Mouse (Mus musculus): ENCODE results near the gene Zdhhc4. TPM values are rescaled to one million over a fixed set of nuclear protein-coding genes. Genes with fewer than 3 reads are reported as not detected.

Zdhhc4 gene
- polyA plus RNA-seq, 1 experiment: 85.0 TPM

- no peaks in the 10 kb centered on the region for H3K4me1 ChIP-seq (ENCODE audit: control insufficient read depth, insufficient read depth, low read length)
- no peak for DNase-seq
- no peaks in the 10 kb centered on the region for H3K36me3 ChIP-seq (ENCODE audit: control insufficient read depth, insufficient read depth, low read length)
- H3K4me3 ChIP-seq (ENCODE audit: insufficient read depth, low read depth, low read length): peak overlapping the region; percentile 76
- no peak for TF ChIP-seq CTCF (conservative IDR thresholded peaks at IDR 0.05; ENCODE audit: insufficient read depth, insufficient read length, low read depth, low read length)
- TF ChIP-seq POLR2A (IDR thresholded peaks at IDR 0.05; ENCODE audit: low read depth, low read length): no peak
- no peaks in the 10 kb centered on the region for H3K27me3 ChIP-seq (replicated peaks; ENCODE audit: control insufficient read depth, insufficient read depth, low read length)
- 2% methylated on average over 12 of the region's 12 CpGs for WGBS
- no peak overlapping the region for H3K27ac ChIP-seq (ENCODE audit: insufficient read depth, low read depth, low read length)
These were observed 58.9 kb downstream of the Zdhhc4 start for GRCm38 (mm10) chr5:143270151-143270519.

- Histone ChIP-seq H3K36me3 (ENCODE audit: control insufficient read depth, insufficient read depth, low read length) (no peaks in the 10 kb centered on the region), H3K4me3 (ENCODE audit: insufficient read depth, low read depth, low read length) (peak within 1 kb of the TSS; percentile 76), H3K27me3 (replicated peaks; ENCODE audit: control insufficient read depth, insufficient read depth, low read length) (no peaks in the 10 kb centered on the region), H3K4me1 (ENCODE audit: control insufficient read depth, insufficient read depth, low read length) (no peaks in the 10 kb centered on the region), H3K27ac (ENCODE audit: insufficient read depth, low read depth, low read length) (no peak within 1 kb of the TSS)
- DNase-seq: peak; percentile 73
- no peak for TF ChIP-seq CTCF (conservative IDR thresholded peaks at IDR 0.05; ENCODE audit: insufficient read depth, insufficient read length, low read depth, low read length)
- TF ChIP-seq POLR2A (IDR thresholded peaks at IDR 0.05; ENCODE audit: low read depth, low read length): peak; percentile 68
- under 1% methylated on average over 79 of the region's 79 CpGs for WGBS
These were observed 59.5 kb downstream of the Zdhhc4 start, which contains the start of gene Zfp316 for GRCm38 (mm10) chr5:143269363-143270150. TSS of gene Zfp316 (minus strand) at chr5:143270022.

- H3K4me1 ChIP-seq (ENCODE audit: control insufficient read depth, insufficient read depth, low read length): no peaks in the 10 kb centered on the region
- no peaks in the 10 kb centered on the region for H3K27me3 ChIP-seq (replicated peaks; ENCODE audit: control insufficient read depth, insufficient read depth, low read length)
- WGBS: 25% methylated on average over 8 of the region's 8 CpGs
- H3K36me3 ChIP-seq (ENCODE audit: control insufficient read depth, insufficient read depth, low read length): no peaks in the 10 kb centered on the region
- H3K27ac ChIP-seq (ENCODE audit: insufficient read depth, low read depth, low read length): no peak overlapping the region
- no peak for DNase-seq
- TF ChIP-seq POLR2A (IDR thresholded peaks at IDR 0.05; ENCODE audit: low read depth, low read length) (no peak), CTCF (conservative IDR thresholded peaks at IDR 0.05; ENCODE audit: insufficient read depth, insufficient read length, low read depth, low read length) (no peak)
- H3K4me3 ChIP-seq (ENCODE audit: insufficient read depth, low read depth, low read length): peak overlapping the region; percentile 76
These were observed 60.1 kb downstream of the Zdhhc4 start for GRCm38 (mm10) chr5:143268985-143269362.

GRCm38 (mm10) chr5:143266794-143267193 is 62.3 kb downstream of the Zdhhc4 start:
- TF ChIP-seq POLR2A (IDR thresholded peaks at IDR 0.05; ENCODE audit: low read depth, low read length) (no peak), CTCF (conservative IDR thresholded peaks at IDR 0.05; ENCODE audit: insufficient read depth, insufficient read length, low read depth, low read length) (no peak)
- 95% methylated on average over 6 of the region's 6 CpGs for WGBS
- H3K36me3 ChIP-seq (ENCODE audit: control insufficient read depth, insufficient read depth, low read length): no peaks in the 10 kb centered on the region
- H3K4me1 ChIP-seq (ENCODE audit: control insufficient read depth, insufficient read depth, low read length): no peaks in the 10 kb centered on the region
- no peak for DNase-seq
- H3K4me3 ChIP-seq (ENCODE audit: insufficient read depth, low read depth, low read length): no peak overlapping the region
- H3K27ac ChIP-seq (ENCODE audit: insufficient read depth, low read depth, low read length): no peak overlapping the region
- H3K27me3 ChIP-seq (replicated peaks; ENCODE audit: control insufficient read depth, insufficient read depth, low read length): no peaks in the 10 kb centered on the region

Other genes with a start within 250 kb of the Zdhhc4 start
- 22.7 and 23.5 TPM in 2 replicates for gene Rnf216, start 216.3 kb downstream of the Zdhhc4 start, polyA plus RNA-seq (2012; rRNA removed)
- not detected in 2 replicates for gene Olfr718-ps1, start 181.7 kb downstream of the Zdhhc4 start, polyA plus RNA-seq (2012; rRNA removed)
- gene Rbak, start 148.5 kb downstream of the Zdhhc4 start, polyA plus RNA-seq (2012; rRNA removed): 2.7 and 2.8 TPM in 2 replicates
- not detected in 2 replicates for gene Spdye4b, start 148.2 kb downstream of the Zdhhc4 start, polyA plus RNA-seq (2012; rRNA removed)
- 0.08 TPM in 1 of 2 replicates, not detected in the other for gene Spdye4a, start 102.4 kb downstream of the Zdhhc4 start, polyA plus RNA-seq (2012; rRNA removed)
- 8.5 and 9.6 TPM in 2 replicates for gene Zfp12, start 94.1 kb downstream of the Zdhhc4 start, polyA plus RNA-seq (2012; rRNA removed)
- gene Zfp316, start 59.2 kb downstream of the Zdhhc4 start, polyA plus RNA-seq (2012; rRNA removed): 4.5 and 6.4 TPM in 2 replicates
- 0.99 and 1.1 TPM in 2 replicates for gene Zfp853, start 35.6 kb downstream of the Zdhhc4 start, polyA plus RNA-seq (2012; rRNA removed)
- gene E130309D02Rik, start 13.9 kb downstream of the Zdhhc4 start, polyA plus RNA-seq (2012; rRNA removed): 17.9 and 18.1 TPM in 2 replicates
- gene Grid2ip, start 28.1 kb upstream of the Zdhhc4 start, polyA plus RNA-seq (2012; rRNA removed): 0.13 TPM in 1 of 2 replicates, not detected in the other
- 91.8 and 99.4 TPM in 2 replicates for gene Kdelr2, start 74.6 kb upstream of the Zdhhc4 start, polyA plus RNA-seq (2012; rRNA removed)
- gene Daglb, start 135.3 kb upstream of the Zdhhc4 start, polyA plus RNA-seq (2012; rRNA removed): 11.7 TPM in 2 replicates
- gene Rac1, start 198.8 kb upstream of the Zdhhc4 start, polyA plus RNA-seq (2012; rRNA removed): 259 and 277 TPM in 2 replicates